Mouse (Mus musculus): ENCODE measurements around the gene Elovl5. TPM values are rescaled to one million over a fixed set of nuclear protein-coding genes. Genes with fewer than 3 reads are reported as not detected.
A peak's percentile ranks its signal among the peaks of the same experiment; 100 is the strongest.

The Elovl5 gene
- polyA plus RNA-seq, 1 experiment, result 105 TPM

DNA sequence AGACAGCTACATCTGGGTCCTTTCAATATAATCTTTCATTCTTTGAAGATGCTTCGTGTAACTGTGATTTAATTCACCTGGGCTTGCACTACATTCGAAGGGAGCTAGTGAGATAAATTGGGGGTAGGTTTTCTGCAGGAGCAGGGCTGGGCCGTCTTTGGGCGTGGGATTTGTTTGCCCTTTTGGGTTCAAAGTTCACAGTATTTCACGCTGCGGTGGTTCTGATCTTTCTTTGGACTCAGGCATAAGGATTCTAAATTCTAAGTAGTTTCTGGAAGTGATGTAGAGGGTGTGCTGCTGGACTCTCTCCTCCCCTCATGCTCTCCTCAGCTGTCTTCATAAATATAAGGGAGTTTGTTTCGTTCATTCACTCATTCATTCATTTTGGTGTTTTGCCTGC is 34.8 kb downstream of the Elovl5 start:
- DNase-seq (ENCODE audit: extremely low spot score in 1 of 2, low spot score in 1 of 2), result no peak

DNA sequence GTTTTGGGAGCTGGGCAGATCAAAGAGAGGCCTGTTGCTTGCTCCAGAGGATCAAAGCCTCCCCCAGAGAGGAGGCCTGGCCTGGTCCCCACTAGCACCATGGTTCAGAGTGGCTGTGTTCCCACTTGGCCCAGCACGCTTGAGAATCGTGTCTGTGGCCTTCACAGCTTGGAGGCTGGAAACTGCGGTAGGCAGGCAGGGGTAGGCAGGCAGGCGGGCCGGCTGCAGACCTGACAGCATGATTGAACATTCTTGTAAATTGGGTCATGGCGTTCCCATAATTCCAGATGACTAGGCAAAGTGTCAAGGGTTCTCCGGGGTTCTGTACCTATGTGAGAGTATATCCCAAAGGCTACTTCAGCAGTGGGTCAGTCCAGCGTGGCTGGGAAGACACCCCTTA is 35.9 kb downstream of the Elovl5 start:
- DNase-seq (ENCODE audit: extremely low spot score in 1 of 2, low spot score in 1 of 2), result no peak

DNA sequence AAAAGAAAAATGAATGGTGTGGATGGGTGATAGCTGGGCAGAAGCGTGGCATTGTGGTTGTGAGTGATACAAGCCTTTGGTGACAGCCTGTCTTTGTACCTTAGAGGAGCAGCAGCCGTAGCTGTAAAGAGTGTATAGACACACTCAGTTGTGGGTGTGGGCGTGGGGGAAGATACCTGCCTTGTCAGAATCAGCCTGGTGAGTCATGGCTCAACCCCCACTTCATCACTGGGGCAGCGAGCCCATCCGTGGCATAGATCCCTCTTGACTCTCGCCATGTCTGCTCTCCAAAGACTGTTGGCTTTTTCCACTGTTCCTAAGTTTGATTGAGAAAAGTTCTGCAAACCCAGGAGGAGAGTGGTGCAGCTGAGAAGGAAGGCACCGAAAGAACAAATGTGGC is 37.3 kb downstream of the Elovl5 start:
- DNase-seq (ENCODE audit: extremely low spot score in 1 of 2, low spot score in 1 of 2), result no peak

- no peak for DNase-seq (ENCODE audit: extremely low spot score in 1 of 2, low spot score in 1 of 2)
Observed at GRCm38 (mm10) chr9:77954981-77955380, 37.8 kb downstream of the Elovl5 start.

DNA sequence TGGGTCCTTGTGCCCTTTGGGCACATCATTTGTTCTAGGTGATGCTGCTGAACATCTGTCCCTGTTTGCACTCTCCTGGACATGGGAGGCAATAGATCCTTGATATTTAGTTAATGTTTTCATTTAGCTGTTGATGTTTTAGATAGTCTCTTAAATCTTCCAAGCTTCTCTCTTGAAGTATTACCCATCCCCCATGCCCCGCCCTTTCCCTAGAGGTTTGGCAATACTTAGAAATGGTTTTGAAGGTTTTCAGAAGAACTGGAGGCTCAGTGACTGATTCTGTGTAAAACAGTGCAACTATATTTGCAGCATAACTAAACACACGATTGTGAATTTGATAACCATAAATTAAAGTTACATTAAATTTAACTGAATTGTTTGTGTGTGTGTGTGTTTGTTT is 38.3 kb downstream of the Elovl5 start:
- no peak for DNase-seq (ENCODE audit: extremely low spot score in 1 of 2, low spot score in 1 of 2)

- DNase-seq (ENCODE audit: extremely low spot score in 1 of 2, low spot score in 1 of 2), result no peak
Observed at GRCm38 (mm10) chr9:77955964-77956363, 38.8 kb downstream of the Elovl5 start.

DNA sequence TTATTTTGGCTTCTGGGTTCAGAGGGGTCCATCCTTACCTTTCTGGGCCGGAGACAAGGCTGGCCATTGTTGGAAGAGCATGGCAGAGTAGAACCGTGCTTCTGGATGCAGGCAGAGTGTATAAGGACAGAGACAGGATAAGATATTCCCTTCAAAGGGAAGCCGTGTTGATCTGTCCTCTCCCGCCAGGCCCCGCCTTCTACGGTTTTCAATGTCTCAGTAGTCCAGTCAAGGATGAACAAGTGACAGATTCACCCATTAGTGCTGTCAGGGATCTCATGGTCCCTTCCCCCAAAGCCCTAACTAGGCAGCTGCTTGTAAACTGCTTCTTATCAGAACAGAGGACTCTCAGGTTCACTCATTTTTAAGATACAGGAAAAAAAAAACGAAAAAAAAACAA is 41.2 kb downstream of the Elovl5 start:
- DNase-seq (ENCODE audit: extremely low spot score in 1 of 2, low spot score in 1 of 2), result no peak

DNA sequence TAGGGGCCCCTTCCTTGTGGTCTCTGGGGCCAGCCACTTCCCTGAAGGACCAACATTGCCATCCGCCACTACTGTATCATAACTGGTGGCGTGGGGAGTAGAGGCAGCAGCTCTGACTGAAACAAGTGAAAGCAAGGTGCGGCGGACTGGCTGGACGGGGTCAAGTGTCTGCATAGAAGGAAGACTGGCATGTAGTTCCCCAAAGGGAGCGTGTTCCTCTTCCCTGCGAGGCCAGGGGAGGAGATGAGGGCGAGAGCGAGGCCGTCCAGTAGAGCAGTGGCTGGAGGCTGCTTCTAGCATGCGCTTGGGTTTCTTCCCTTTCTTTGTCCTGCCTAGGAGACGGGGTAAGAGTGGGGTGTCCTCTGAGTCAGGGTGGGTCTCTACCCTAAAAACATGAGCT is 42.6 kb downstream of the Elovl5 start:
- no peak for DNase-seq (ENCODE audit: extremely low spot score in 1 of 2, low spot score in 1 of 2)

DNA sequence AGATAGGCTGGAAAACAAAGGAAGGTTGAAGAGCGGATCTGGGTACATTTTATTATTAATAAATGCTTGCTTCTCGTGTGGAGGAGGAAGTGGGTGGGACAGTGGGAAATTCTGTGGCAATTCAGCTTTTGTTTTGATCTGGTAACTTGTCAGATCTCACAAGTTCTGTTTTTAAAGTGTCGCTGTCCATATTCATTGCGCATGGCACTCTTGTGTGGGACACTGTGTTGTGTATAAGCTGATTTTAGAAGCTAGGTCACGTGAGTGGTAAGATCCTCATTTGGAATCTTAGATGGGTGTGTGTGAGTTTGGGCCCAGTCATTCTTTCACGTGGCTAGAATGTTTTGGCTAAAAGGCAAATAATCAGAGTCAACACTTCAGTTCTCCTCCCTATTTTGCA is 44.2 kb downstream of the Elovl5 start:
- DNase-seq (ENCODE audit: extremely low spot score in 1 of 2, low spot score in 1 of 2), result no peak

- no peak for DNase-seq (ENCODE audit: extremely low spot score in 1 of 2, low spot score in 1 of 2)
Observed at GRCm38 (mm10) chr9:77964084-77964483, 46.9 kb downstream of the Elovl5 start.

DNA sequence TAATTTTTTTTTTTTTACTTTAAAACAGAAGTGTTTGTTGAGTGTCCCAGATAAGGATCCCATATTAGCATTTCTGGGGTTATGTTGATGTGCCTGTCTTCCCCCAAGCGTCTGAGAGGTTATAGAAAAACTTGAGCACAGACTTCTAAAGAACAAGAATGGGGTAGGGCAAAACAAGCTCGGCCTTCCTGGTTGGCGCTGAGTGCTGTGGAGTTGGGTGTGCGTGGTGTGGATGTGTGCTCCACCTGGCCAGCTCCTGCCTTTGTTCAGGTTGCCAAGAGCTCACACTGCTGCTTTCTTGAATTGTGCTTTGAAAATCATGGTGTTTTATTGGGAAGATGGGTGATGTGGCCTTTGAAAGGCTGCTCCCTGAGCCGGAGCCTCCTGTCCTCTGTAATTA is 48.1 kb downstream of the Elovl5 start:
- DNase-seq (ENCODE audit: extremely low spot score in 1 of 2, low spot score in 1 of 2), result no peak

GRCm38 (mm10) chr9:77965768-77966552 is 48.8 kb downstream of the Elovl5 start:
- DNase-seq (ENCODE audit: extremely low spot score in 1 of 2, low spot score in 1 of 2), result no peak

GRCm38 (mm10) chr9:77966861-77967260 is 49.7 kb downstream of the Elovl5 start:
- DNase-seq (ENCODE audit: extremely low spot score in 1 of 2, low spot score in 1 of 2), result no peak

GRCm38 (mm10) chr9:77967584-77968163 is 50.5 kb downstream of the Elovl5 start:
- DNase-seq (ENCODE audit: extremely low spot score in 1 of 2, low spot score in 1 of 2), result peak; percentile 66 to 68

- DNase-seq (ENCODE audit: extremely low spot score in 1 of 2, low spot score in 1 of 2), result no peak
Observed at GRCm38 (mm10) chr9:77969192-77969953, 52.2 kb downstream of the Elovl5 start.

- no peak for DNase-seq (ENCODE audit: extremely low spot score in 1 of 2, low spot score in 1 of 2)
Observed at GRCm38 (mm10) chr9:77979000-77979399, 61.8 kb downstream of the Elovl5 start.

DNA sequence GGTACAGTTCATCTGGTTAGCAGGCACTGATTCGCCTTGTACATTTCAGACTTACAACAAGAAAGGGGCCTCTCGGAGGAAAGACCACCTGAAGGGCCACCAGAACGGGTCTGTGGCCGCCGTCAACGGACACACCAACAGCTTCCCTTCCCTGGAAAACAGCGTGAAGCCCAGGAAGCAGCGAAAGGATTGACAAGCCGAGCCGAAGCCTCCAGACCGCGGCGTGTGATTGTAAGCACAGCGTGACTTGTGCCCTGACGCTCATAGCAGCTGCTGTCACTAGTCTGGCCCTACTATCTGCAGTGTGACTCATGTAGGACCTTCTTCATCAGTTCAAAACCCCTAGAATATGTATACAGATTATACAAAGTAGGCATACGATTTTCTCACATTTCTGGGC is 65.5 kb downstream of the Elovl5 start:
- DNase-seq (ENCODE audit: extremely low spot score in 1 of 2, low spot score in 1 of 2), result no peak

- DNase-seq (ENCODE audit: extremely low spot score in 1 of 2, low spot score in 1 of 2), result no peak
Observed at GRCm38 (mm10) chr9:77983521-77983920, 66.4 kb downstream of the Elovl5 start.

GRCm38 (mm10) chr9:77986153-77986795 is 69.1 kb downstream of the Elovl5 start:
- peak in 1 of 2 experiments; percentile 23 for DNase-seq (ENCODE audit: extremely low spot score in 1 of 2, low spot score in 1 of 2)

GRCm38 (mm10) chr9:77989626-77990025 is 72.5 kb downstream of the Elovl5 start:
- no peak for DNase-seq (ENCODE audit: extremely low spot score in 1 of 2, low spot score in 1 of 2)

DNA sequence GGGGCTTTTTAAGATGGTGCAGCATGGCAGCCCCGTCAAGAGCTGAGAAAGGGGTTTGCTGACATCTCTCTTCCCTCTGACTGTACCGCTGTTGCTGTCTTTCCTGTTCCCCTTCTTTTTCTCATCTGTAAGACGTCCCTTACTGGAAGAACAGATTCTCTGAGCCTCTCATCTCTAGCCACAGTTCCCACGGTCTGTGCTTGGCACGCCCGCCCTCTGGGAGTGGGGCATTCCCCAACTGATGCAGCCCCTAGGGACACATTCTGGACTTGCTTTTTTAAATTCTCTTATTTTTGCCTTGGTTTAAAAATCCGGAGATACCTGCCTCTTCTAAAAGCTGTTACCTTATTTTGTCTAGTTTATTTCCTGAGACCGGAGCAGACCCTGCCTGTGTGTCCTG is 73.1 kb downstream of the Elovl5 start:
- DNase-seq (ENCODE audit: extremely low spot score in 1 of 2, low spot score in 1 of 2), result no peak

All from frontal cortex, adult 2 months (tissue).